Mouse (Mus musculus) adrenal gland, postnatal 14 days (tissue): ENCODE results near the gene Mipol1. TPM values are rescaled to one million over a fixed set of nuclear protein-coding genes. Genes with fewer than 3 reads are reported as not detected.
"Not testable (repeated sequence)": the region's sequence is repeated elsewhere in the genome, so short reads cannot be mapped to it uniquely, and the experiment has no call there.

ENCODE experiments used
- DNase-seq: peaks from one replicate; pipeline ENCODE4 v3.0.0; 2021; ENCODE audit warnings: mixed read lengths
- long read RNA-seq, 2 experiments: library from polyadenylated mRNA; stranded (forward); transcript quantifications; one replicate each; pipeline ENCODE4 v2.0.0; 2021
- total RNA-seq: library from RNA; stranded (reverse); gene quantifications from 2 replicates; pipeline ENCODE4 v1.2.3, GENCODE M21; 2021

Mipol1 gene
- 10.0 and 11.1 TPM in 2 replicates for total RNA-seq
- long read RNA-seq, experiment 1, transcript Mipol1-201 (11 exons, 2,117 nt), result major isoform, 8 of 20 reads
- long read RNA-seq, experiment 1, partial matches to known transcripts, result 1 of 20 reads
- long read RNA-seq, experiment 1, other reads (novel, unspliced or antisense), result 8 of 20 reads
- long read RNA-seq, experiment 2, partial matches to known transcripts, result 2 of 8 reads
- long read RNA-seq, experiment 2, other reads (novel, unspliced or antisense), result 1 of 8 reads

DNA sequence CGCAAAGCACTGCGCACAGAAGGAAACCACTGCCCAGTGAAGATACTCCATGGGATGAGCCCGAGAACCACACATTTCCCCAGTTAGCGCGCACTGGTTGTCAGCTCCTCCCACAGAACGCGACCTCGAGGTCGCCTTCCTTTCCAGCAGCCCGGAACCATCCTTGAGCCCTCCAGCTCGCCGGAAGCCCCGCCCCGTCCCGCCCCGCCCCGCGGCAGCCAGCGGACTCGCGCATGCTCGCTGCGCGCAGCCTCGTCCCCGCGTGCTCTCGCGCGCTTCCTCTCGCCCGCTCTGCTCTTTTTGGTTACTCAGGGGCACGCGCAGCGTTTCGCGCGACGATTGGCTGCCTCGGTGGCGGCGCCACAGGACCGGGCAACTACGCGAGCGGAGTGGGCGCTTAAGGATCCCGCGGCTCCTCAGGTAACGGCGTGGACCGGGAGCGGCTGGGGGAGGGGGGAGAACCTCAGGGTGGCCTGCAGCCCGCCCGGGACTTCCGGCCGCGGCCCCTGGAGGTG is at the start of gene Mipol1, which contains the start of gene Prps1l3:
Mipol1 (plus strand) TSS at position 236 of the 515 bp plus-strand sequence.
Prps1l3 (plus strand) TSS at position 221 of the 515 bp plus-strand sequence.
- DNase-seq, result peak; percentile 92

DNA sequence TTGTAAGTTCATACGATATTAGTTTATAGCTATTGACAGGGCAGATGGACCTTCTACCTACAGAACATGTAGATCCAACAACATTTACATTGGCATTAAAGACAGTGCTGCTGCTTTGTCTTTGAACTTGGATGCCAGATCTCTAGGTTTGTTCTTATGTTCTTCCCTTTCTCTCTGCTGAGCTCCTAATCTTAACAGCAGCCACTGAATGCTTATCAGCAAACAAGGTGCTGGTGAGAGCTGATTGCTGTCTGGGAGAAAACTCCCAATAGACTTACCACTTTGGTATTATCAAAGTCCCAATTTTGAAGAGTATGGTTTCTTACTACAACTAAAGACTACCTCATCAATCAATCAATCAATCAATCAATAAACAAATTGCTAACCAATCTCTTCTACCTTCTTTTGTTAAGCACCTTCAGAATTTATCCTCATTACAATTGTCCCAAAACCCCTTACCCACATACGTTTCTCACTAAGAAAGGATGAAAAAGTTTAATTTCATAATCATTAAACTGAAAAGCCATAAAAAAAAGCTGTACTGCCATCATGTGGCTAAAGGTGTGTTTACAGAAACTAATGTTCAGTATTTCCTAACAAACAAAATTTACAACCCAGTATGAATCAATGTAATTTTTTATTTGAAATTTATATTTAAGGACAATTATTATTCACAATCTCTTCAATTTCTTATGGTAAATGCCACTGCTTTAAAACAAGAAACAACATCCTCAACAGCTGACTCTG is 45.7 kb upstream of the Mipol1 start:
- no peak for DNase-seq

DNA sequence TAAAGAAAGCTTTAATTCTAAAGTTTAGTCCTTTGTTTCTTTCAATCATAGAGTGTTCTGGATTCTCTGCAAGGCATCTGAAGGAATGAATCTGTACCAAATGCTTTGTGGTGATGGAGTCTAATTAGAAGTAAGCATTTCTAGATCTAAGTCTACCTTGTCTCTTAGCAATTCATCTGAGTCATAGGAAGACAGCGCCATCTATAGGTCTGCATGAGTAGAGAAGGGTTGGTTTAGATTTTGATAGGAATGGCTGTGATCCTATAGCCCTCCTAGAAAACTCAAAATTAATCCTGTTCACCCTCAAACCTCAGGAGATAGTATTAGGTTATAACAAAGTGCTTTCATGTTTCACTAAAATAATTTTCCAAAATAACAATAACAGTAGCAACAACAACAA is 44.8 kb upstream of the Mipol1 start:
- DNase-seq, result no peak

DNA sequence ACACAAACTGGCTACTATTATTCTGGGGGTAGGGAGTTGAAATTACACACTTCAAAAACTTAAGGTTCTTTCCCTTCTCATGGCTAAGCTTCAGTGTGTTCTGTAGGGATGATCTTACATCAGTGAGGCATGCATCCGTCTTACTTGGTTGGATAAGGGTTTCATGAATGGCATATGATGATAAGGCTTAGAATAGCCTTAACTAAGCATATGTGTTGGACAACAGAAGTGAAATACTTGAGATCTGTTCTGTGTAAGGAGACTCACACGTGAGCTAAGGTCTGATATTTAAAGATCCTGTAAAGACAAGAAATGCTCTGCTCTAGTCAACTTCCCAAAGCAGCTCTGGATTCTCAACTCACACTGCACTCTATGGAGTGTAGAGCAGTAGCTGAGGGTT is 44.1 kb upstream of the Mipol1 start:
- no peak for DNase-seq

DNA sequence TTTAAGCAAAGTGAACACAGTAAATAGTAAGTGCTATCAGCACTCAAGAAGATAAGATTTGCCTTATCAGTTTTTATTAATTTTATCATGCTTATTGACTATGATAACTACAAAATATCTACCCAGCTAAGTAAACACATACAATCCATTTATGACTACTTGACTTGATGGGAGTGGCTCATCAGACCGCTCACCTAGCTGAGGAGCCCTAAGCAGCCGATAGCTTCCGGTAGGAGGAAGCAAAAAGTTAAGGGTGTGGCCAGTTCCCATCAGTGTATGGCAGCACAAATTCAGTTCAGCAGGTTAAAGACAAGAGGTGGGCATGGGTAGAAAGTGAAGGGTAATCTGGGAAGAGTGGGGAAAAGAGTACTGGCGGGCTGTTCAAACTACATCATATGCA is 43.2 kb upstream of the Mipol1 start:
- DNase-seq, result no peak

DNA sequence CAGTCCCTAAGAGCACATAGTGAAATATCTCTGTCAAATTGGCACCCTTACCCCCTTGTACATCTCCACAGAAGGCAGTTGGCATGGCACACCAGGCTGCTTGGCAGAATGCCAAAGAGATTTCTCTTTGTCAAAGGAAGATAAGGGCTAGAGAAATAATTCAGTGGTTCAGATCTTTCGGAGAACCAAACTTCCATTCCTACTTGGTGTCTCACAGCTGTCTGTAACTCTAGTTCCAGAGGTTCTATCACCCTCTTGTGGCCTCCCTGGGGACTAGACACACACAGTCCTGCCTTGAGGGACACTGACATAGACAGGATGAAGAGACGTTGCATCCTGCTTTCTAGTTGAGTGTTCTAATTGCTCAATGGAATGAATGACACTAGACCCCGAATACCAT is 35.6 kb upstream of the Mipol1 start:
- DNase-seq, result peak; percentile 60

DNA sequence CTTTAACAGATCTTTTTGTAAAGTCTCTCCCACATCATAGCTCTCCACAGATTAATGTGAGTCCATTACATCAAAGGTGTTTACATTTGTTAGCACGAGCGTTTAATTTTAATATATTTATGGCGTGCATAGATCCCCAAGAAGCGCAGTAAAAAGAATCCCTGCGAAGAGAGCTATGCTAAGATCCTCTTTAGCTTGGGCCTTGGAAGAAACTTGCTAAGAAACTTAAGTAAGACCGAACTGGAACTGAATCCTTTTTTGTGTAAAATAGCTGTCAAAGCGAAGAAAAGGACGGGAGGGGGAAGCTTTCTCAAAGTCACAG is 34.0 kb upstream of the Mipol1 start:
- DNase-seq, result no peak

DNA sequence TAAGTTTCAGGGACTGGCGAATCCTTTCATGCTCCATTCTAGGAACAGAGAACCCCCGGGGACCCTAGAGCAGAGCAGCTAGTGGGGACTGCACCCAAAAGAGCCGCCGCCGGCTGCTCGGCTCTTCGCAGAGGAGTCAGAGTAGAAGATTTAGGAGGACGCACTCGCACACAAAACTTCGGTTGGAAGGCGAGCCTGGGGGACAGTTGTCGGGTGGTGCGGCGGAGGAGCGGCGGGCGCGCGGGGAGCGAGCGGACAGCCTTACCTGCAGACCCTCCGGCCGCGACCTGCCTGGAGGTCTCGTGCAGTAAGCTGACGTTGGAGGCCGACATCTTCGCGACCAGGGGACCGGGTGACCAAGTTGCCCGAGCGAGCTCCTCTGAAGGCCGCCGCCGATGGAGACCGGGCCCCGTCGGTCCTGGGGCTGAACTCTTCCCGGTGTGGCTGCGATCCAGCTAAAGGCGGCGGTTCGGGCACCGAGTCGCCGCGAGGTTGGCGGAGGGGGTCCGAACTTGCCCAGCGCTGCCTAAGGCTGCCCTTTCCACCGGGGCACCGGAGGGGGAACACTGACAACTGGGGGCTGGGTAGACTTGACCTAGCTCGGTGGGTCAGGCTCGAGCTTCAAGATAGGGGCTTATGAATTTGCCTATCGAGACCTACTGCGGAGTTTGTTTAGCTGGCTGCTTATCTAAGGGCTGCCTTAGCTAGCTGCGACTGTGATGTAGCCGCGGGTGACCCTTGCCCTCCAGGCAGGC is 33.4 kb upstream of the Mipol1 start:
- peak; percentile 57 for DNase-seq

DNA sequence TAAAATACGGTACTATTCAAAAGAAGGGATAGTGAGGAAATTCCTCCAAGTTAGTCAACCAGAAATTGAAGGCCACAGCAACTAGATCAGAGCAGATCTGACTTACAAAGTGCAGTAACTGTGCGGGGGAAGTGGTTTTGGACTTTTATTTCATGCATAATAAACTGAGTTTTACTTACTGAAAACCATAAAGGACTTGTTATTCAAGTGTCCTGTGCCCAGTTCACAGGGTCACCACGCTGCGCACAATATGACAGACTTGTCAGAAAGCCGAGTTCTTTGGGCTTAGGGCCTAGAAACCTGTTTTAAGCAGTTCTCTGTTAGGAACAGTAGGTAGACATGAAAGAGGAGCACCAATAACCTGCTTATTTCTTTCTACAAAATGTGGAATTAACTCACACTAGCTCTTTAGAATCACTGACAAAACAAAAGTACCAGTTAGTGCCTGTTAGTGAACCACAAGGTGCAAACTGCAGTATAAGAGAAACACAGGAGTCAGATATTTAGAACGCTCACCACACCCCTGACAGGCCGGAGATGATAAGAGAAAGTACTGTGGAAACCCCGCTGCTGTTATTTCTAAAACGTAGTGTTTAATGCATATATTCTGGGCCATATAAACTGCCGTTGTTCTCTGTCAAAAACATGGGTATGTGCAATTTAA is 32.7 kb upstream of the Mipol1 start, which contains the start of gene Slc25a21:
Slc25a21 (minus strand) TSS at position 110 of the 664 bp plus-strand sequence.
- DNase-seq, result no peak

DNA sequence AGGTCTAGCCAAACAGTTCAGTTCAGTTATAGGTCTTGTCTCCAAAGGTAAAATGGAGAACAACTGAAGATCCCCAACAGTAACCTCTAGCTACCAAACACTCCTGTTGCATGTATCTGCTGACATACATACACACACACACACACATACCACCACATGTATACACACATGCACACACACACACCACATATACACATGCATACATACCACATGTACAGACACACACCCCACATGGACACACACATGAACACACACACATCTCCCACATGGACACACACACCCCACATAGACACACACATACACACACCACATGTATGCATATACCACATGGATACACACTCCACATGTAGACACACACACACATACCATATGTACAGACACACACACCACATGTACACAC is 32.0 kb upstream of the Mipol1 start:
- no peak for DNase-seq

DNA sequence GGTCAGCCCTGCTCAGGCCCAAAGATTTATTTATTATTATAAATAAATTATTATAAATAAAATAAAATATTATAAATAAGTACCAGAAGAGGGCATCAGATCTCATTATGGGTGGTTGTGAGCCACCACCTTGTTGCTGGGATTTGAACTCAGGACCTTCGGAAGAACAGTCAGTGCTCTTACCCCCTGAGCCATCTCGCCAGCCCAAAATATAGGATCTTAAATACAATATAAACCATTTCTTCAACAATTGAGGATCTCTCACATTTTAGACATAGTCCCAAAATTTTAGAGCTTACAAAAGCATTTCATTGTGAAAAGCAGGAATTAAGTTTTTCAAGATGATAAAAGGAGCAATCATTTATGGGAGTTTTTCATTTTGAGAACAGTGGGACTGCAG is 30.8 kb upstream of the Mipol1 start:
- DNase-seq, result no peak

DNA sequence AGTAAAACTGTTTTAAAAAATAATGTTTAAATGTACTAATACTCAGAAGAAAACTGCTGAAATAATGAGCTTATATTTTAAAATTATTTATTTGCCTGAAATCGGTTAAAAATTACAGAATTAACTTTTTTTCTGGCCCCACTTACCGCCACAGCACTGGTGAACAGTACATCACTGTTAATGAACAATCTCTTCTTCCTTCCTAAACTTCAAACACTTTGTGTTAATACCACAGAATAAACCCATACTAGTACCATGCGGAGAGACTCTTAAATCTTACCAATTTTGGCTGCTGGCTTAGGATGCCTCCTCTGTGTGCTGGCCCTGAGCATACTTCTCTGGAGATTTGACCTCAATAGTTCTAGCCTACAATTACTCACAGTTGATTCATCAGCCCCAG is 28.3 kb upstream of the Mipol1 start:
- DNase-seq, result no peak

DNA sequence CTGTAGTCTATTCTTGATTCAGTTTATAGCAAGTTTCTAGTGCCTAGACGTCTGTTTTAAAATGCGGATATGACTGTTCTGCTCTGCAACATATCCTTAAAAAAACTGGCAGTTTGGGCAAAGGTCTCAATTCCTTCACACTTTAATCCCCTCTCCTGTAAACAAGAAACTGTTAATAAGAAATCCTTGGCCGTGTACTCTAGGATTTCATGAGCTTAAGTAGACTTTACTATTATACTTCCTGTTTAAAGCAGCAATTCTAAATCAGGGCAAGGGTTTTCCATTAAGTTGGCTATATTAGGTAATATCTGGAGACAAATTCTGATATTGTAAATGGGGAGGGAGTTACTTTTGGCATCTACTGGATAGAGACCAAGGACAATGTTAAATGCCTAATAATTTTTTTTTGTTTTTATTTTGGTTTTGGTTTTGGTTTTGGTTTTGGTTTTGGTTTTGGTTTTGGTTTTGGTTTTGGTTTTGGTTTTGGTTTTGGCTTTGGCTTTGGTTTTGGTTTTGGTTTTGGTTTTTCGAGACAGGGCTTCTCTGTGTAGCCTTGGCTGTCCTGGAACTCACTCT is 25.9 kb upstream of the Mipol1 start:
- DNase-seq, result no peak

DNA sequence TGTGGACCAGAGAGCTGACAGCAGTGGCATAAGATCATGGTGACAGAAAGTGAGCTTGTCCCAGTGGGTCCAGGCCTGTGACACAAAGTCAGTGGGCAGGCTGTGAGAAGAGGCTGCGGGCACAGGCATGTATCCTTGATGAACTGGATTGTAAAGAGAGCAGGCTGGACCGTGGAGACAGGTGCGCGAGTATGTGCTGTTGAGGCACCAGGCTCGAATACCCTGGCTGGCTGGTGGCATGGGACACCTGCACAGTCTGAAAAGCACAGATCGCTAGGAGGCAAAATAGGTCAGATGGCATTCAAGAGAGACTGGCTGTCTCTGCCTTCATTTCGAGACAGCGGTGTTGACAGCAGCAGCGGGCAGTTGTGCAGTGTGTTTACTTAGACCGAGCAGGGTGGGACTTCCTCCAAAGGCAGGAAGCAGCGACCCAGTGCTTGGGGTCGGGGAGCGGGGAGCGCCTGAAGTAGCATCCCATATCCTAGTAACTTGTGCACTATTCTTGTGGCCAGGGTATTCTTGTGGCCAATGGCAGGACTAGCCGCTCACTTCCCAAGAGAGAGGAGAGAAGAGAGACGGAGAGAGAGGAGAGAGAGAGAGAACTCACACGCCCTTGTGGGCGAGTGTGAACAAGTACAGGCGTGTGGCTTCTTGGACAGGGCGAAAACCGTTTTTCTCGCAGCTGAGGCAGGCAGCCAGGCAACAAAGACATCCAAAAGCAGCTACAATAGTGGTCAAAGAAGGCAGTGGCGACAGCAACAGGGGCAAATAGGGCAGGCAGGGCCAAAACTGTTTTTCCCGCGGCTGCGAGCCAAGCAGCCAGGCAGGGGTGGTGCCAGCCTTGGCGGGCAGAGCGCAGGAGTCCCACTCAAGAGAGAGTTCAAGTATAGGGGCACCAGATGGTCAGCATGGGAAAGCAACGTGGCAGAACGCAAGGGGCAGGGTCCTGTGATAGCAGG is 18.6 kb upstream of the Mipol1 start:
- DNase-seq, result peak; percentile 51

DNA sequence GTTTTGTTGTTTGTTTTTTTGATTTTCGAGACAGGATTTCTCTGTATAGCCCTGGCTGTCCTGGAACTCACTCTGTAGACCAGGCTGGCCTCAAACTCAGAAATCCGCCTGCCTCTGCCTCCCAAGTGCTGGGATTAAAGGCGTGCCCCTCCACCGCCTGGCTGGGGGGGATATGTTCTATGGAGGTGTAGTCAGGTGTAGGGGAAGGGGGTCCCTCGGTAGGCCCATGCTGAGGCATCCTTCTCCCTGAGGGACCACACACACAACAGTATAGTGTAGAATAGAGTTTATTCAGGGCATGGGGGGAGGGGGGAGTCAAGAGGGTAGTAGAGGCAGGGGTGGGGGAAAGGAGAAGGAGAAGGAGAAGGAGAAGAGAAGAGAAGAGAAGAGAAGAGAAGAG is 17.8 kb upstream of the Mipol1 start:
- DNase-seq, result not testable (repeated sequence)

DNA sequence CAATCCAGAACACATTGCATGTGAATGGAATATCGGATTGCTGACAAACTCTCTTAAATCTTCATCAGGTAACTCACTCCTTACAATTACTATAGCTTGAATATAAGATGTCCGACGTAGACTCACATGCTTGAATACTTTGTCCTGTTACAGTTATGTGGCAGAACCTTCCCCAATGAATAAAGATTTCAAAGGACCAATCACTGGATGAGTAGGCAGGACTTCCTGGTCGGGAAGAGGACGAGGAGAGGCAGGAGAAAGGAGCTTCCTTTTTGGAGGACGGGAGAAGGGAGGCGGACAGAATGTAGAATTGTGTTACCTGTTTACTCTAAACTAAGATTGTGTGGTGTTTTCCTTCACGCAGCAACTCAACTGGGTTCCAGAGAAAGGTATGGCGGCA is 3.8 kb upstream of the Mipol1 start:
- no peak for DNase-seq

DNA sequence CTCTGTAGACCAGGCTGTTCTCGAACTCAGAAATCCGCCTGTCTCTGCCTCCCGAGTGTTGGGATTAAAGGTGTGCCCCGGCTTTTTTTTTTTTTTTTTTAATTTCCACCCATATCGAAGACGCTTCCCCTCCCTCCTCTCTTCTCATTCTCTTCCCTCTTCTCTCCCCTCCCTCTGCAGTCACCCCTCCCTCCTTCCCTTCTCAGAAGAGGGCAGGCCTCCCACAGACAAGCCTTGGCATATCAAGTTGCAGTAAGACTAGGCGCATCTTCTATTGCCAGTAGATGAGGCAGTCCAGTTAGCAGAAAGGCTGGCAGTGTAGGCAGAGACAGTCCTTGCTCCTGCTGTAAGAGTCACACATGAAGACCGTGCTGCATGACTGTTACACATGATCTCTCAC is 2.5 kb upstream of the Mipol1 start:
- no peak for DNase-seq

DNA sequence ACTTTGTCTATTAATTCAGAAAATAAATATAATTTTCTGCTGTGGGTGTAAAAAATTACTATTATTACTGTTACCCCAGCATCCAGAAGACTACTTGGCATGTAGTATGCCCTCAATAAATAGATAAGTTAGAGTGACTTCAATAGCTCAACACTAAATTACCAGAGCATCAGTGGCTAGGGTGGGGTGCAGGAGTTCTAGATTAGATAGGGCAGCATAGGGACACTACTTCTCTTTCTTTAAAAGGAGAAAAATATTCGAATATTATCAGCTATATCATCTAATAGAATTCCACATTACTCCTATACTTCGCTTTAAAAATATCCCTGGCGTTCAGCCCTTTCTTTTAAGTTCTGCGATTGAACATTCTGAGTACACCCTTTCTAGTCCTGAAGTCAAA is 524 bp upstream of the Mipol1 start:
- DNase-seq, result no peak

DNA sequence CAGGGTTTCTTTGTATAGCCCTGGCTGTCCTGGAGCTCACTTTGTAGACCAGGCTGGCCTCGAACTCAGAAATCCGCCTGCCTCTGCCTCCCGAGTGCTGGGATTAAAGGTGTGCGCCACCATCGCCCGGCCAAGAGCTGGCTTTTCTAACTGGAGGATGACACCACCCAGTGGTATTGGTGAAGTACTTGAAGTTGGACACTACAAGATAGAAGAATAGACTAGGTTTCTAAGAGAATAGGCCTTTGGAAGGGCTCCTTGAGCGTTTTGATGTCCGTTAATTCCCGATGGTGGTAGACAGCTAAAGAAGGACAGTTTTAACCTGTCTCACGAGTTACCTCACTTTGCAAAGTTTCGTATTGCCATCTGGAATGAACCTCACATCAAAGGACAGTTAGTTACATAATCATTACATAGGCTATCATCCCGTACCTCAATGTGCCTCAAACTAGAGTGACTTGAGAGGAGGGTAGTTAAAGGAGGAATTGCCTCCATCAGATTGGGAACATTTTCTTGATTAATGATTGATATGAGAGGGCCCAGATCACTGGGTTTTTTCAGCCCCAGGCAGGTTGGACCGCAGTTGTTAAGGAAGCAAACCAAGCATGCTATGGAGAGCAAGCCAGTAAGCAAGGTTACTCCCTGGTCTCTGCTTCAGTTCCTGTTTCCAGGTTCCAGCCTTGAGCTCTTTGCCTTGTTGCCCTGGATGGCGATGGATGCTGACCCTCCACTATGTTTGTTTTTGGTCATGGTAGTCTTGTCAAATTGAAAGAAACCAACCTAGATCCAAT is 1.1 kb downstream of the Mipol1 start:
- DNase-seq, result peak; percentile 36

DNA sequence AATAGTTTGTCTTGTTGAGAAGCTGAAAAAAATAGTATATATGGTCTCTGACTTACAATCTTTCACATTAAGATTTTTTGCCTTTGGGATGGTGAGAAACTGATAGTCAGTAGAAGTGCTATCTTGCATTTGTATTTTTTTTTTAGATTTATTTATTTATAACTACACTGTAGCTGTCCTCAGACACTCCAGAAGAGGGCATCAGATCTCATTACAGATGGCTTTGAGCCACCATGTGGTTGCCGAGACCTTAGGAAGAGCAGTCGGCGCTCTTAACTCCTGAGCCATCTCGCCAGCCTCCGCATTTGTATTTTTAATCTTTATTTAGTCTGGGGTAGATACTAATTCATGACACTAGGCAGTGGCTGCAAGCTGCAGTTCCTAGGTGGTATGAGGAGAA is 3.2 kb downstream of the Mipol1 start:
- DNase-seq, result no peak
